Mouse (Mus musculus) adrenal gland, adult 2 months (tissue): ENCODE measurements around the gene Nmrk1. TPM values are rescaled to one million over a fixed set of nuclear protein-coding genes. Genes with fewer than 3 reads are reported as not detected.

ENCODE experiments used
- DNase-seq: peaks from one replicate; pipeline ENCODE4 v3.0.0; 2021
- polyA plus RNA-seq: library from polyadenylated mRNA; depleted of rRNA; stranded (reverse); fragments of >200 nt; gene quantifications from 2 replicates; pipeline ENCODE4 v1.2.3, GENCODE M21; 2012
- total RNA-seq, 2 experiments: library from RNA; stranded (reverse); gene quantifications; 2 replicates each; pipeline ENCODE4 v1.2.3; 2021

Gene Nmrk1
- total and polyA plus RNA-seq, 3 experiments: 3.2 to 11.9 (median 9.5) TPM

- DNase-seq: peak; percentile 81
Observed at GRCm38 (mm10) chr19:18652592-18652991, 20.8 kb downstream of the Nmrk1 start.

- DNase-seq: no peak
Observed at GRCm38 (mm10) chr19:18653058-18653457, 21.3 kb downstream of the Nmrk1 start.

GRCm38 (mm10) chr19:18654330-18654729 is 22.6 kb downstream of the Nmrk1 start:
- no peak for DNase-seq

- DNase-seq: no peak
Observed at GRCm38 (mm10) chr19:18654984-18655383, 23.2 kb downstream of the Nmrk1 start.

- no peak for DNase-seq
Observed at GRCm38 (mm10) chr19:18655999-18656398, 24.2 kb downstream of the Nmrk1 start.

GRCm38 (mm10) chr19:18658473-18658872 is 26.7 kb downstream of the Nmrk1 start:
- DNase-seq: no peak

- DNase-seq: no peak
Observed at GRCm38 (mm10) chr19:18659349-18659748, 27.6 kb downstream of the Nmrk1 start.

GRCm38 (mm10) chr19:18660466-18660865 is 28.7 kb downstream of the Nmrk1 start:
- no peak for DNase-seq

- no peak for DNase-seq
Observed at GRCm38 (mm10) chr19:18661683-18662082, 29.9 kb downstream of the Nmrk1 start.

GRCm38 (mm10) chr19:18663904-18664303 is 32.2 kb downstream of the Nmrk1 start:
- no peak for DNase-seq

GRCm38 (mm10) chr19:18666966-18667365 is 35.2 kb downstream of the Nmrk1 start:
- no peak for DNase-seq

- no peak for DNase-seq
Observed at GRCm38 (mm10) chr19:18669551-18669950, 37.8 kb downstream of the Nmrk1 start.

- DNase-seq: peak; percentile 100
Observed at GRCm38 (mm10) chr19:18670608-18671007, 38.9 kb downstream of the Nmrk1 start, which contains the start of gene Carnmt1. Carnmt1 (plus strand) TSS chr19:18670764.

GRCm38 (mm10) chr19:18671056-18671741 is 39.4 kb downstream of the Nmrk1 start:
- DNase-seq: peak; percentile 67

GRCm38 (mm10) chr19:18672498-18672897 is 40.7 kb downstream of the Nmrk1 start:
- DNase-seq: no peak

- DNase-seq: no peak
Observed at GRCm38 (mm10) chr19:18673116-18673515, 41.4 kb downstream of the Nmrk1 start.

- DNase-seq: no peak
Observed at GRCm38 (mm10) chr19:18682142-18682541, 50.4 kb downstream of the Nmrk1 start.

GRCm38 (mm10) chr19:18687556-18687955 is 55.8 kb downstream of the Nmrk1 start:
- no peak for DNase-seq

GRCm38 (mm10) chr19:18692176-18692575 is 60.4 kb downstream of the Nmrk1 start:
- DNase-seq: no peak

- no peak for DNase-seq
Observed at GRCm38 (mm10) chr19:18692768-18693167, 61.0 kb downstream of the Nmrk1 start.

- DNase-seq: no peak
Observed at GRCm38 (mm10) chr19:18695116-18695515, 63.4 kb downstream of the Nmrk1 start.

- DNase-seq: no peak
Observed at GRCm38 (mm10) chr19:18695552-18695951, 63.8 kb downstream of the Nmrk1 start.
